Mouse (Mus musculus) lung, embryonic 15.5 days (tissue): ENCODE results near the gene Trub1. TPM values are rescaled to one million over a fixed set of nuclear protein-coding genes. Genes with fewer than 3 reads are reported as not detected.

ENCODE experiments used
- ATAC-seq: fragments of 200-750 bp; cut with Nextera tagmentation; 2 replicates; pipeline ENCODE4 v1.8.0; 2017; ENCODE audit warnings: moderate number of reproducible peaks, borderline replicate concordance; ENCODE audit not compliant: low FRiP score, low TSS enrichment; ENCODE audit errors: extremely low read depth
- H3K27ac ChIP-seq: fragments of 300-500 bp; sonication (generic); 2 replicates; pipeline ENCODE4 v1.5.1; 2015; ENCODE audit warnings: moderate library complexity, mild to moderate bottlenecking, inconsistent platforms
- H3K27me3 ChIP-seq: fragments of 300-500 bp; sonication (generic); 2 replicates; pipeline ENCODE4 v1.6.1; 2015; ENCODE audit warnings: inconsistent platforms
- H3K36me3 ChIP-seq: fragments of 300-500 bp; sonication (generic); 2 replicates; pipeline ENCODE4 v1.6.1; 2015; ENCODE audit warnings: inconsistent platforms
- H3K4me1 ChIP-seq: fragments of 300-500 bp; sonication (generic); 2 replicates; pipeline ENCODE4 v1.6.1; 2015; ENCODE audit warnings: inconsistent platforms
- H3K4me2 ChIP-seq: fragments of 300-500 bp; sonication (generic); 2 replicates; pipeline ENCODE4 v1.6.1; 2015; ENCODE audit warnings: inconsistent platforms, mild to moderate bottlenecking, moderate library complexity
- H3K4me3 ChIP-seq: fragments of 300-500 bp; sonication (generic); 2 replicates; pipeline ENCODE4 v1.5.1; 2015; ENCODE audit warnings: mild to moderate bottlenecking, inconsistent platforms
- H3K9ac ChIP-seq: fragments of 300-500 bp; sonication (generic); 2 replicates; pipeline ENCODE4 v1.6.1; 2015; ENCODE audit warnings: inconsistent platforms
- H3K9me3 ChIP-seq: fragments of 300-500 bp; sonication (generic); 2 replicates; pipeline ENCODE4 v1.6.1; 2016; ENCODE audit warnings: inconsistent platforms
- WGBS: fragments of 180-500 bp; shearing (Covaris S2); methylation state at CpG from one replicate; pipeline ENCODE4 v1.1.7; 2015; 5-methylcytosine and 5-hydroxymethylcytosine counted together
- polyA plus RNA-seq: library from polyadenylated mRNA; unstranded; fragments of >200 nt; fragmentation: Nextera tagmentation; extraction: Ambion mirVana; gene quantifications from 2 replicates; pipeline ENCODE4 v1.2.1, GENCODE M21; 2015

Trub1 gene
- polyA plus RNA-seq, 1 experiment from 2014 or later, result 24.3 TPM

GRCm38 (mm10) chr19:57477310-57477709 lies 24.6 kb downstream of the Trub1 start:
- Histone ChIP-seq H3K27ac (no peak overlapping the region), H3K4me1 (peaks cover 45% of the 10 kb centered on the region), H3K9ac (no peak overlapping the region), H3K9me3 (no peaks in the 10 kb centered on the region), H3K36me3 (no peaks in the 10 kb centered on the region; the same call in 1 of the 2 replicates), H3K4me2 (no peak overlapping the region), H3K4me3 (no peak overlapping the region), H3K27me3 (no peaks in the 10 kb centered on the region)
- no peak for ATAC-seq
- WGBS, result 31% methylated on average over 8 of the region's 8 CpGs

GRCm38 (mm10) chr19:57478056-57478455 lies 25.3 kb downstream of the Trub1 start:
- no peak for ATAC-seq
- Histone ChIP-seq H3K9me3 (no peaks in the 10 kb centered on the region), H3K27me3 (no peaks in the 10 kb centered on the region), H3K36me3 (no peaks in the 10 kb centered on the region; the same call in 1 of the 2 replicates), H3K4me1 (peaks cover 45% of the 10 kb centered on the region), H3K4me2 (no peak overlapping the region), H3K27ac (no peak overlapping the region), H3K4me3 (no peak overlapping the region), H3K9ac (no peak overlapping the region)
- 46% methylated on average over 11 of the region's 11 CpGs for WGBS

- H3K4me3 ChIP-seq, result no peak overlapping the region
- H3K9me3 ChIP-seq, result no peaks in the 10 kb centered on the region
- H3K4me2 ChIP-seq, result no peak overlapping the region
- H3K27ac ChIP-seq, result peak overlapping the region; percentile 16; the same call in 1 of the 2 replicates
- no peaks in the 10 kb centered on the region for H3K36me3 ChIP-seq
- H3K9ac ChIP-seq, result no peak overlapping the region
- H3K27me3 ChIP-seq, result no peaks in the 10 kb centered on the region
- peak; percentile 59; the same call in 1 of the 2 replicates for ATAC-seq
- peaks cover 34% of the 10 kb centered on the region for H3K4me1 ChIP-seq
- WGBS, result 54% methylated on average over 8 of the region's 8 CpGs
Measured at GRCm38 (mm10) chr19:57479886-57480655, 27.4 kb downstream of the Trub1 start.

- H3K27ac ChIP-seq, result no peak overlapping the region
- peak; percentile 44; the same call in 1 of the 2 replicates for ATAC-seq
- H3K9ac ChIP-seq, result no peak overlapping the region
- no peak overlapping the region for H3K4me2 ChIP-seq
- 0 out of 2 replicates have a peak, but pooled peaks cover 3% of the 10 kb centered on the region for H3K36me3 ChIP-seq
- H3K4me1 ChIP-seq, result peaks cover 22% of the 10 kb centered on the region
- H3K27me3 ChIP-seq, result no peaks in the 10 kb centered on the region
- no peaks in the 10 kb centered on the region for H3K9me3 ChIP-seq
- H3K4me3 ChIP-seq, result no peak overlapping the region
- 91% methylated on average over 6 of the region's 6 CpGs for WGBS
Measured at GRCm38 (mm10) chr19:57481743-57482259, 29.1 kb downstream of the Trub1 start.

- Histone ChIP-seq H3K4me2 (no peak overlapping the region), H3K4me1 (peaks cover 14% of the 10 kb centered on the region), H3K27ac (no peak overlapping the region), H3K27me3 (no peaks in the 10 kb centered on the region), H3K9me3 (no peaks in the 10 kb centered on the region), H3K36me3 (0 out of 2 replicates have a peak, but pooled peaks cover 3% of the 10 kb centered on the region), H3K9ac (no peak overlapping the region), H3K4me3 (no peak overlapping the region)
- WGBS, result 82% methylated on average over 8 of the region's 8 CpGs
- peak; percentile 32; the same call in 1 of the 2 replicates for ATAC-seq
Measured at GRCm38 (mm10) chr19:57482815-57483214, 30.1 kb downstream of the Trub1 start.

- 64% methylated on average over 13 of the region's 13 CpGs for WGBS
- Histone ChIP-seq H3K4me2 (no peak overlapping the region), H3K36me3 (0 out of 2 replicates have a peak, but pooled peaks cover 3% of the 10 kb centered on the region), H3K9ac (no peak overlapping the region), H3K9me3 (no peaks in the 10 kb centered on the region), H3K27ac (no peak overlapping the region), H3K27me3 (no peaks in the 10 kb centered on the region), H3K4me3 (no peak overlapping the region), H3K4me1 (no peaks in the 10 kb centered on the region)
- ATAC-seq, result no peak
Measured at GRCm38 (mm10) chr19:57487051-57487658, 34.4 kb downstream of the Trub1 start.

- Histone ChIP-seq H3K4me1 (no peaks in the 10 kb centered on the region), H3K27ac (no peak overlapping the region), H3K4me3 (no peak overlapping the region), H3K36me3 (0 out of 2 replicates have a peak, but pooled peaks cover 3% of the 10 kb centered on the region), H3K27me3 (no peaks in the 10 kb centered on the region), H3K9ac (no peak overlapping the region), H3K4me2 (no peak overlapping the region), H3K9me3 (no peaks in the 10 kb centered on the region)
- no peak for ATAC-seq
- WGBS, result 71% methylated on average over 7 of the region's 7 CpGs
Measured at GRCm38 (mm10) chr19:57489527-57489926, 36.8 kb downstream of the Trub1 start.

- Histone ChIP-seq H3K4me3 (no peak overlapping the region), H3K36me3 (no peaks in the 10 kb centered on the region), H3K27ac (no peak overlapping the region), H3K9ac (no peak overlapping the region), H3K9me3 (no peaks in the 10 kb centered on the region), H3K27me3 (no peaks in the 10 kb centered on the region), H3K4me2 (no peak overlapping the region), H3K4me1 (no peaks in the 10 kb centered on the region)
- ATAC-seq, result no peak
- WGBS, result 33% methylated on average over 8 of the region's 8 CpGs
Measured at GRCm38 (mm10) chr19:57491030-57491429, 38.3 kb downstream of the Trub1 start.

GRCm38 (mm10) chr19:57494020-57494419 lies 41.3 kb downstream of the Trub1 start:
- Histone ChIP-seq H3K9ac (no peak overlapping the region), H3K4me1 (no peaks in the 10 kb centered on the region), H3K4me3 (no peak overlapping the region), H3K27ac (no peak overlapping the region), H3K4me2 (no peak overlapping the region), H3K9me3 (no peaks in the 10 kb centered on the region), H3K27me3 (no peaks in the 10 kb centered on the region; the same call in 1 of the 2 replicates), H3K36me3 (no peaks in the 10 kb centered on the region)
- WGBS, result 61% methylated on average over 5 of the region's 5 CpGs
- no peak for ATAC-seq

- WGBS, result 56% methylated on average over 10 of the region's 10 CpGs
- H3K27ac ChIP-seq, result no peak overlapping the region
- no peaks in the 10 kb centered on the region for H3K4me1 ChIP-seq
- no peak overlapping the region for H3K9ac ChIP-seq
- H3K27me3 ChIP-seq, result no peaks in the 10 kb centered on the region; the same call in 1 of the 2 replicates
- H3K9me3 ChIP-seq, result no peaks in the 10 kb centered on the region
- H3K4me3 ChIP-seq, result no peak overlapping the region
- H3K4me2 ChIP-seq, result no peak overlapping the region
- no peak for ATAC-seq
- no peaks in the 10 kb centered on the region for H3K36me3 ChIP-seq
Measured at GRCm38 (mm10) chr19:57498110-57498743, 45.5 kb downstream of the Trub1 start.

GRCm38 (mm10) chr19:57498884-57499410 lies 46.2 kb downstream of the Trub1 start:
- H3K36me3 ChIP-seq, result no peaks in the 10 kb centered on the region
- H3K4me3 ChIP-seq, result no peak overlapping the region
- H3K4me2 ChIP-seq, result no peak overlapping the region
- no peaks in the 10 kb centered on the region for H3K9me3 ChIP-seq
- WGBS, result 44% methylated on average over 6 of the region's 6 CpGs
- H3K4me1 ChIP-seq, result no peaks in the 10 kb centered on the region
- H3K27ac ChIP-seq, result no peak overlapping the region
- no peaks in the 10 kb centered on the region; the same call in 1 of the 2 replicates for H3K27me3 ChIP-seq
- H3K9ac ChIP-seq, result no peak overlapping the region
- ATAC-seq, result no peak
